Mouse (Mus musculus) small intestine, adult 2 months (tissue): ENCODE results near the gene Pcsk6.

Experiments
- CTCF ChIP-seq: fragments of 200-500 bp; IDR thresholded peaks from 2 replicates; pipeline ENCODE4 v1.5.1; 2012; ENCODE audit warnings: low read depth, mild to moderate bottlenecking, control low read depth, inconsistent platforms, low read length, moderate library complexity, mixed read lengths; ENCODE audit not compliant: insufficient replicate concordance, insufficient read length; ENCODE audit errors: extremely low read depth
- POLR2A ChIP-seq: fragments of 200-500 bp; IDR thresholded peaks from 2 replicates; pipeline ENCODE4 v1.6.1; 2012; ENCODE audit warnings: low read depth, mild to moderate bottlenecking, control low read depth, inconsistent platforms, low read length, moderate library complexity

DNA sequence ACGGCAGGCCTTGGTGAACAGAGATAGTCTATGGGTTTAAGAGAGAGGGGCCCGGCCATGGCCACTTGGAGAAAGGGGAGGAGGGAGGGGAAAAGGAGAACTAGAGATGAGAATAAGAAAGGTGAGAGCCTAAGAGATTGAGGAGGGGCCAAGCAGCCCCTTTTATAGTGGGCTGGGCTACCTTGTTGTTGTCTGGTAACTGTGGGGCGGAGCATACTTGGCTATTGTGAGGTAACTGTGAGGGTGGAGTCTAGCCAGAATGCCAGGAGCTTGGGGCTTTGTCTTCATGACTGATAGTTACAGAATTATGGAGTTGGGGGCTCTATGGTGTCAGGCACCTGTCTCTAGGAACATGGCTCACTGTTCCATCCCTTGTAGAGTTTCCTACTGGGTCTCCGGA, 56.9 kb downstream of the Pcsk6 start:
- TF ChIP-seq POLR2A (no peak), CTCF (no peak)
